Mouse (Mus musculus): ENCODE measurements around the gene Gm17727. TPM values are rescaled to one million over a fixed set of nuclear protein-coding genes. Genes with fewer than 3 reads are reported as not detected.
"Not testable (repeated sequence)": the region's sequence is repeated elsewhere in the genome, so short reads cannot be mapped to it uniquely, and the experiment has no call there.

The Gm17727 gene
- not detected in 2 replicates for polyA plus RNA-seq (2015; fragmentation: Nextera tagmentation; extraction: Ambion mirVana)

DNA sequence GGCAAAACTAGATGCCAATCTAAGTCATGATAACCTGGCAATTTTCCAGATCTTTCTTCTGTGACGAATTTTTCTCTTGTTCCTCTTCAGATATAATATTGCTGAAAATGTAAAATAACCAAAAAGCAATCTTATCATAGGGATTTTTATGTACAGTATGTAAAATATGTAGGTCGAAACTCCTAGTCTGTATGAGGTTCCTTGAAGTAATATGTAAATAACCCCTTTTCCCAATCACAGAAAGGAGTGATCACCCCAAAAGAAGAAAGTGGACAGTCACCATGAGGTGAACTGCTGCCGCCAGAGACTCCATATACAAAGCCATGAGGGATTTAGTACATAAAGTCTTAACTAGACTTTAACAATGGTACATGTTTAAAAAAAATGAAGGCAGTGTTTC is at the start of gene Gm17727:
TSS of gene Gm17727 (minus strand) at position 101 of the 400 bp plus-strand sequence.
- Histone ChIP-seq H3K4me3 (no peak within 1 kb of the TSS), H3K4me2 (no peak within 1 kb of the TSS), H3K36me3 (no peaks in the 10 kb centered on the region), H3K27me3 (no peaks in the 10 kb centered on the region), H3K27ac (no peak within 1 kb of the TSS), H3K4me1 (no peaks in the 10 kb centered on the region), H3K9me3 (no peaks in the 10 kb centered on the region), H3K9ac (no peak within 1 kb of the TSS)
- 51% methylated on average over 3 of the region's 3 CpGs for WGBS
- no peak for ATAC-seq (ENCODE audit: borderline replicate concordance, extremely low read depth, low FRiP score, low TSS enrichment)

DNA sequence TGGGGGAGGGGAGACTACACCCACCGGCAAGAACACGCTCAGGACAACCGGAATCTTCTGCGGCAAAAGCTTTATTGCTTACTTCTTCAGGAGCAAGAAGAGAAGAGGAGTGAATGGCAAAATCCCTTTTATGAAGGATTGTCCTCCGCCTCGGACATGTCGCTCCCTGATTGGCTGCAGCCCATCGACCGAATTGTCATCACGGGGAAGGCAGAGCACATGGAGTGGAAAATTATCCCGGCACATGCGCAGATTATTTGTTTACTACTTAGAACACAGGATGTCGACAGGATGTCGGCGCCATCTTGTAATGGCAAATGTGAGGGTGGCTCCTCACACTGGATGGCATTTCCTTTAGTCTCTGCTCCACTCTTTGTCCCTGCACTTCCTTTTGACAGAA is 40.0 kb upstream of the Gm17727 start:
- not testable (repeated sequence) for H3K27me3 ChIP-seq; H3K36me3 ChIP-seq; ATAC-seq (ENCODE audit: borderline replicate concordance, extremely low read depth, low FRiP score, low TSS enrichment); H3K9ac ChIP-seq; H3K4me3 ChIP-seq; H3K9me3 ChIP-seq; H3K4me2 ChIP-seq; H3K27ac ChIP-seq; H3K4me1 ChIP-seq
- 87% methylated on average over 15 of the region's 15 CpGs for WGBS

DNA sequence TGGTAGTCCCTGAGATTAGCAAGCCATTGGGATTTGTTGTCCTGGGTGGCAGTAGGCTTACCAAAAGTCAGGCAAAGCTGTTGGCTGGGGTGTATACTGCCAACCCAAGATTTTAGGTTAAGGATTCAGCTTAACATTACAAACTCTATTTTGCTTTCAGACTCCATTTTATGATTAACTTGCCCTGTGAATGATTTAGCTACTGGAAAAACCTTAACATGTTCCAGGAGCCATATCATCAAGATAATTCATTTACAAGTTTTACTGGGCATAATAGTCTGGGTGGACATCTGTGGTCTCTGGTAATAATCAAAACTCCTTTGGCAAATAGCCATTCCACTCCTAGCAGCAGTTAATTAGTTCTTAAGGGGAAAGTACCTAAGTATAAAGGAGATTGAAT is 20.2 kb upstream of the Gm17727 start:
- Histone ChIP-seq H3K4me3 (no peak overlapping the region), H3K9ac (no peak overlapping the region), H3K4me1 (no peaks in the 10 kb centered on the region), H3K9me3 (no peaks in the 10 kb centered on the region), H3K27ac (no peak overlapping the region), H3K27me3 (no peaks in the 10 kb centered on the region), H3K4me2 (no peak overlapping the region), H3K36me3 (no peaks in the 10 kb centered on the region)
- no peak for ATAC-seq (ENCODE audit: borderline replicate concordance, extremely low read depth, low FRiP score, low TSS enrichment)

DNA sequence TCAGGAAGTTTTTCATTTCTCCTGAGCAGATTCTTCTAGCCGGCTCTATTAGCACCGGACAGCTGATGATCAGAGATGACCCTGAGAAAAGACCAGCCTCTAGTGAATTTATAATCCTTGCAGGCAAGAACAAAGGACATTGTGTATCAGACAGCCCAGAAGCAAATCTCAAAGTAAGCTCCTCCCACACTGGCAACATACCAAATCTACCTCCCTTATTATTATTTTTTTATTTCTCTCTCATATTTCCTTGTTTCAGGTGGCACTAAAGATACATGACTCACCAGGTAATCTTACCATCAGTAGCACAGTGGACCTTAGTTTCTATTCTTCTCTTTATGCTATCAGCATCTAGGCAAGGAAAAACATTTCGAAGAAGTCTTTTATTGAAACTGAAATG is 12.1 kb upstream of the Gm17727 start, which contains the start of the genes Gm27235 and D730048I06Rik:
TSS of gene Gm27235 (minus strand) at position 101 of the 400 bp plus-strand sequence.
TSS of gene D730048I06Rik (minus strand) at position 112 of the 400 bp plus-strand sequence.
- Histone ChIP-seq H3K9me3 (no peaks in the 10 kb centered on the region), H3K4me1 (no peaks in the 10 kb centered on the region), H3K4me3 (no peak within 1 kb of the TSS), H3K27me3 (no peaks in the 10 kb centered on the region), H3K9ac (no peak within 1 kb of the TSS), H3K27ac (no peak within 1 kb of the TSS), H3K36me3 (no peaks in the 10 kb centered on the region), H3K4me2 (no peak within 1 kb of the TSS)
- 83% methylated on average over 3 of the region's 3 CpGs for WGBS
- ATAC-seq (ENCODE audit: borderline replicate concordance, extremely low read depth, low FRiP score, low TSS enrichment): no peak

DNA sequence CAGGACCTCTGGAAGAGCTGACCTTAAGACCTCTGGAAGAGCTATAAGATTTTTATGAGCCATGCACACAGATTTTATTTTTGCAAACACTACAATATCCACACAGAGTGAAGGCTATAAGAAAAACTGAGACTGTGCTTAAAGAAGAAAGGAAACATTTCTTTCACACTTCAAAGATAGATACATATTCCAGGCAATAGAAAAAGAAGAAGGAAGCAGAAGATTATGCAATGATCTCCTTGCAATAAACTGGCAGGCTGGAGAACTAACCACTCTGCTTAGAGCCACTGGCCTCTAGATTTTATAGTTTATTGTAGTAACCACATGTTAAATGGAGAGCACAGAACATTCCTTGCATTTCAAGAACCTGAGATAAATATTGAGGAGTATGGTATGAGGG is 21.1 kb downstream of the Gm17727 start:
- H3K4me2 ChIP-seq: no peak overlapping the region
- ATAC-seq (ENCODE audit: borderline replicate concordance, extremely low read depth, low FRiP score, low TSS enrichment): no peak
- H3K4me1 ChIP-seq: no peaks in the 10 kb centered on the region
- no peaks in the 10 kb centered on the region for H3K9me3 ChIP-seq
- no peak overlapping the region for H3K27ac ChIP-seq
- H3K27me3 ChIP-seq: no peaks in the 10 kb centered on the region
- H3K4me3 ChIP-seq: no peak overlapping the region
- no peak overlapping the region for H3K9ac ChIP-seq
- H3K36me3 ChIP-seq: no peaks in the 10 kb centered on the region

DNA sequence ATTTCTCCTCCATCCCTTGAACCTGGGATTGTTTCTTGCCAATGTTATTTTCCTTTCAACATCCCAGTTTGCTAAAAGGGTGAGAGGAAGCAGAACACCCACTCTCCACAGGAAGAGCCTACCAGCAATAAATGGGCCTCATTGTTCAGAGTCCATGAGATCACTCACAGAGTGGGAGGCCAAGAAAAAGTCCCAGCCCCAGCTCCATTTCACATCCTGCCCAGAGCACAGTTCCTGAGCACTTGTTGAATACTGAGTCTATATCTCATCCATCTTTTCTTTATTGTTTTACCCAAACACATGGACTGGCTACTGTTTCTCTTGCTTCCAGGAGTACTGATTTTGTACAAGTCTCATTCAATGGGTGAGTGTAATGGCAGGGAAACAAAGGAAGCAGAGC is 37.2 kb downstream of the Gm17727 start, which contains the start of gene Gm17677:
TSS of gene Gm17677 (plus strand) at position 301 of the 400 bp plus-strand sequence.
- Histone ChIP-seq H3K4me3 (no peak within 1 kb of the TSS), H3K27me3 (no peaks in the 10 kb centered on the region), H3K36me3 (no peaks in the 10 kb centered on the region), H3K9me3 (no peaks in the 10 kb centered on the region; the same call in 1 of the 2 replicates), H3K27ac (no peak within 1 kb of the TSS), H3K4me2 (no peak within 1 kb of the TSS), H3K9ac (no peak within 1 kb of the TSS), H3K4me1 (no peaks in the 10 kb centered on the region)
- ATAC-seq (ENCODE audit: borderline replicate concordance, extremely low read depth, low FRiP score, low TSS enrichment): no peak

Other genes starting within 250 kb of the Gm17727 start
- 1.2 and 1.3 TPM in 2 replicates for gene Ddx25, start 219.6 kb downstream of the Gm17727 start, polyA plus RNA-seq (2015; fragmentation: Nextera tagmentation; extraction: Ambion mirVana)
- 15.1 and 15.9 TPM in 2 replicates for gene Pus3, start 219.5 kb downstream of the Gm17727 start, polyA plus RNA-seq (2015; fragmentation: Nextera tagmentation; extraction: Ambion mirVana)
- 0.72 TPM in 2 replicates for gene Pate2, start 207.8 kb downstream of the Gm17727 start, polyA plus RNA-seq (2015; fragmentation: Nextera tagmentation; extraction: Ambion mirVana)
- 19.0 and 19.5 TPM in 2 replicates for gene Hyls1, start 207.7 kb downstream of the Gm17727 start, polyA plus RNA-seq (2015; fragmentation: Nextera tagmentation; extraction: Ambion mirVana)
- gene Pate4, start 166.2 kb downstream of the Gm17727 start, polyA plus RNA-seq (2015; fragmentation: Nextera tagmentation; extraction: Ambion mirVana): not detected in 2 replicates
- gene Pate3, start 129.9 kb downstream of the Gm17727 start, polyA plus RNA-seq (2015; fragmentation: Nextera tagmentation; extraction: Ambion mirVana): not detected in 2 replicates
- gene Pate1, start 90.7 kb downstream of the Gm17727 start, polyA plus RNA-seq (2015; fragmentation: Nextera tagmentation; extraction: Ambion mirVana): not detected in 2 replicates
- not detected in 2 replicates for gene Gm17677, start 37.1 kb downstream of the Gm17727 start, polyA plus RNA-seq (2015; fragmentation: Nextera tagmentation; extraction: Ambion mirVana)
- gene Gm27235, start 12.0 kb upstream of the Gm17727 start, polyA plus RNA-seq (2015; fragmentation: Nextera tagmentation; extraction: Ambion mirVana): not detected in 2 replicates
- not detected in 2 replicates for gene D730048I06Rik, start 12.0 kb upstream of the Gm17727 start, polyA plus RNA-seq (2015; fragmentation: Nextera tagmentation; extraction: Ambion mirVana)
- gene 9230110F15Rik, start 66.0 kb upstream of the Gm17727 start, polyA plus RNA-seq (2015; fragmentation: Nextera tagmentation; extraction: Ambion mirVana): not detected in 2 replicates
- not detected in 2 replicates for gene 9230113P08Rik, start 130.3 kb upstream of the Gm17727 start, polyA plus RNA-seq (2015; fragmentation: Nextera tagmentation; extraction: Ambion mirVana)